Mouse (Mus musculus) MEL (cell line): Measurements from ENCODE around the gene Pld1. TPM values are rescaled to one million over a fixed set of nuclear protein-coding genes. Genes with fewer than 3 reads are reported as not detected.

ENCODE experiments used
- DNase-seq: peaks from one replicate; pipeline ENCODE4 v3.0.0; 2011; ENCODE audit warnings: low read depth, low spot score
- H3K27ac ChIP-seq: 2 replicates; pipeline ENCODE4 v1.5.1; 2012; ENCODE audit warnings: low read depth, mild to moderate bottlenecking, control low read depth, low read length, moderate library complexity; ENCODE audit not compliant: control insufficient read depth
- H3K27me3 ChIP-seq, 2 experiments: fragments of 150-350 bp in 1 of 2; sonication (generic) in 1 of 2; 2 replicates each; pipeline ENCODE4 v1.6.1; 2012; ENCODE audit warnings: low read length in 2 of 2, mild to moderate bottlenecking in 2 of 2, improper control_type of control experiment in 1 of 2, moderate library complexity in 1 of 2; ENCODE audit not compliant: insufficient read depth in 2 of 2, control insufficient read depth in 1 of 2
- H3K36me3 ChIP-seq, 2 experiments: 2 replicates each; pipeline ENCODE4 v1.6.1; 2012 to 2014; ENCODE audit warnings: low read length in 2 of 2, improper control_type of control experiment in 1 of 2, inconsistent platforms in 1 of 2, mild to moderate bottlenecking in 1 of 2; ENCODE audit not compliant: insufficient read depth in 2 of 2, control insufficient read depth in 1 of 2
- H3K4me1 ChIP-seq, 2 experiments: fragments of 150-350 bp in 1 of 2; sonication (generic) in 1 of 2; 2 replicates each; pipeline ENCODE4 v1.6.1; 2012; ENCODE audit warnings: low read length in 2 of 2, improper control_type of control experiment in 1 of 2, mild to moderate bottlenecking in 1 of 2; ENCODE audit not compliant: insufficient read depth in 2 of 2, control insufficient read depth in 1 of 2
- H3K4me3 ChIP-seq, 2 experiments: fragments of 150-350 bp in 1 of 2; sonication (generic) in 1 of 2; 2 replicates each; pipeline ENCODE4 v1.5.1; 2012; ENCODE audit warnings: low read depth in 2 of 2, low read length in 2 of 2, mild to moderate bottlenecking in 2 of 2, moderate library complexity in 2 of 2, control low read depth in 1 of 2, improper control_type of control experiment in 1 of 2; ENCODE audit not compliant: control insufficient read depth in 1 of 2, insufficient read depth in 1 of 2
- H3K79me2 ChIP-seq: 2 replicates; pipeline ENCODE4 v1.6.1; 2012; ENCODE audit warnings: mild to moderate bottlenecking, low read length, moderate library complexity; ENCODE audit not compliant: control insufficient read depth, poor library complexity, insufficient read depth
- H3K9ac ChIP-seq: 2 replicates; pipeline ENCODE4 v1.6.1; 2012; ENCODE audit warnings: low read depth, mild to moderate bottlenecking, control low read depth, low read length, moderate library complexity; ENCODE audit not compliant: control insufficient read depth, poor library complexity, severe bottlenecking
- H3K9me3 ChIP-seq: fragments of 150-350 bp; sonication (generic); replicated peaks from 2 replicates; pipeline ENCODE4 v1.6.1; 2012; ENCODE audit warnings: mild to moderate bottlenecking, low read length, improper control_type of control experiment, moderate library complexity; ENCODE audit not compliant: insufficient read depth
- BHLHE40 ChIP-seq: IDR thresholded peaks from 2 replicates; pipeline ENCODE4 v1.6.1; 2012; ENCODE audit warnings: low read depth, mild to moderate bottlenecking, inconsistent platforms, low read length, improper control_type of control experiment, borderline replicate concordance
- CHD1 ChIP-seq: IDR thresholded peaks from 2 replicates; pipeline ENCODE4 v1.6.1; 2012; ENCODE audit warnings: low read depth, mild to moderate bottlenecking, inconsistent platforms, low read length, improper control_type of control experiment
- CTCF ChIP-seq, 3 experiments: IDR thresholded peaks in 2 of 3; conservative IDR thresholded peaks in 1 of 3; 2 replicates each; pipeline ENCODE4 v1.5.1; 2011 to 2012; ENCODE audit warnings: low read length in 3 of 3, low read depth in 2 of 3, mild to moderate bottlenecking in 2 of 3, improper control_type of control experiment in 1 of 3, inconsistent platforms in 1 of 3, mixed read lengths in 1 of 3, moderate library complexity in 1 of 3; ENCODE audit not compliant: control insufficient read depth in 1 of 3, insufficient read depth in 1 of 3, poor library complexity in 1 of 3, severe bottlenecking in 1 of 3
- ELF1 ChIP-seq: IDR thresholded peaks from 2 replicates; pipeline ENCODE4 v1.6.1; 2014; ENCODE audit warnings: low read depth, mild to moderate bottlenecking, inconsistent platforms, low read length, improper control_type of control experiment, moderate library complexity
- EP300 ChIP-seq, 2 experiments: IDR thresholded peaks; 2 replicates each; pipeline ENCODE4 v1.6.1; 2011; ENCODE audit warnings: improper control_type of control experiment in 2 of 2, low read length in 2 of 2, low read depth in 1 of 2, mild to moderate bottlenecking in 1 of 2
- GATA1 ChIP-seq: IDR thresholded peaks from 2 replicates; pipeline ENCODE4 v1.6.1; 2011; ENCODE audit warnings: low read depth, low read length, improper control_type of control experiment
- KAT2A ChIP-seq: conservative IDR thresholded peaks from 2 replicates; pipeline ENCODE4 v1.6.1; 2012; ENCODE audit warnings: low read depth, low read length, improper control_type of control experiment, inconsistent platforms
- MAFK ChIP-seq: IDR thresholded peaks from 2 replicates; pipeline ENCODE4 v1.6.1; 2011; ENCODE audit warnings: low read depth, mild to moderate bottlenecking, low read length, improper control_type of control experiment, borderline replicate concordance
- MAZ ChIP-seq: IDR thresholded peaks from 2 replicates; pipeline ENCODE4 v1.6.1; 2012; ENCODE audit warnings: low read depth, mild to moderate bottlenecking, inconsistent platforms, low read length, improper control_type of control experiment
- MXI1 ChIP-seq: IDR thresholded peaks from 2 replicates; pipeline ENCODE4 v1.6.1; 2011; ENCODE audit warnings: mild to moderate bottlenecking, low read depth, low read length, improper control_type of control experiment
- MYB ChIP-seq: IDR thresholded peaks from 2 replicates; pipeline ENCODE4 v1.6.1; 2011; ENCODE audit warnings: mild to moderate bottlenecking, low read depth, low read length, improper control_type of control experiment
- NELFE ChIP-seq: IDR thresholded peaks from 2 replicates; pipeline ENCODE4 v1.6.1; 2011; ENCODE audit warnings: low read depth, low read length, improper control_type of control experiment
- POLR2A ChIP-seq, 2 experiments: IDR thresholded peaks; 2 replicates each; pipeline ENCODE4 v1.6.1; 2011 to 2012; ENCODE audit warnings: low read length in 2 of 2, mild to moderate bottlenecking in 2 of 2, control low read depth in 1 of 2, improper control_type of control experiment in 1 of 2, low read depth in 1 of 2, moderate library complexity in 1 of 2; ENCODE audit not compliant: control insufficient read depth in 1 of 2, insufficient read depth in 1 of 2, poor library complexity in 1 of 2
- POLR2AphosphoS5 ChIP-seq: IDR thresholded peaks from 2 replicates; pipeline ENCODE4 v1.6.1; 2012; ENCODE audit warnings: low read depth, borderline replicate concordance, mild to moderate bottlenecking, inconsistent platforms, low read length, moderate library complexity, mixed read lengths
- TAL1 ChIP-seq: IDR thresholded peaks from 2 replicates; pipeline ENCODE4 v1.6.1; 2012; ENCODE audit warnings: mild to moderate bottlenecking, inconsistent platforms, low read length, moderate library complexity, mixed read lengths
- TBP ChIP-seq: IDR thresholded peaks from 2 replicates; pipeline ENCODE4 v1.8.0; 2011; ENCODE audit warnings: low read depth, low read length, improper control_type of control experiment
- UBTF ChIP-seq: IDR thresholded peaks from 2 replicates; pipeline ENCODE4 v1.6.1; 2012; ENCODE audit warnings: low read depth, mild to moderate bottlenecking, inconsistent platforms, low read length, improper control_type of control experiment, moderate library complexity, borderline replicate concordance; ENCODE audit not compliant: insufficient read depth
- USF1 ChIP-seq: IDR thresholded peaks from 2 replicates; pipeline ENCODE4 v1.6.1; 2014; ENCODE audit warnings: low read depth, mild to moderate bottlenecking, inconsistent platforms, low read length, improper control_type of control experiment, moderate library complexity
- USF2 ChIP-seq, 2 experiments: IDR thresholded peaks; 2 replicates each; pipeline ENCODE4 v1.6.1; 2011 to 2012; ENCODE audit warnings: improper control_type of control experiment in 2 of 2, low read length in 2 of 2, borderline replicate concordance in 1 of 2, inconsistent platforms in 1 of 2, low read depth in 1 of 2, mild to moderate bottlenecking in 1 of 2; ENCODE audit not compliant: insufficient read depth in 1 of 2
- ZC3H11A ChIP-seq: IDR thresholded peaks from 2 replicates; pipeline ENCODE4 v1.6.1; 2012; ENCODE audit warnings: low read depth, mild to moderate bottlenecking, inconsistent platforms, low read length, improper control_type of control experiment
- ZKSCAN1 ChIP-seq: IDR thresholded peaks from 2 replicates; pipeline ENCODE4 v1.6.1; 2012; ENCODE audit warnings: low read depth, mild to moderate bottlenecking, inconsistent platforms, low read length, improper control_type of control experiment, moderate library complexity
- ZNF384 ChIP-seq: IDR thresholded peaks from 2 replicates; pipeline ENCODE4 v1.6.1; 2012; ENCODE audit warnings: low read depth, mild to moderate bottlenecking, inconsistent platforms, low read length, improper control_type of control experiment
- polyA plus RNA-seq, 2 experiments: library from polyadenylated mRNA; stranded (reverse) in 1 of 2; unstranded in 1 of 2; fragments of >175 nt in 1 of 2; fragments of >200 nt in 1 of 2; gene quantifications; 2 replicates each; pipeline versions ENCODE4 v1.2.1 to v1.2.4; 2012; ENCODE audit warnings: low replicate concordance in 2 of 2, low read depth in 1 of 2; ENCODE audit not compliant: insufficient read length in 2 of 2, insufficient read depth in 1 of 2, missing spikeins in 1 of 2
- total RNA-seq: library from RNA; depleted of rRNA; stranded (reverse); fragments of 300-350 nt; gene quantifications from 2 replicates; pipeline ENCODE4 v1.2.3, GENCODE M21; 2012

The Pld1 gene
- total and polyA plus RNA-seq, 3 experiments: 0.22 TPM; not detected in 2

DNA sequence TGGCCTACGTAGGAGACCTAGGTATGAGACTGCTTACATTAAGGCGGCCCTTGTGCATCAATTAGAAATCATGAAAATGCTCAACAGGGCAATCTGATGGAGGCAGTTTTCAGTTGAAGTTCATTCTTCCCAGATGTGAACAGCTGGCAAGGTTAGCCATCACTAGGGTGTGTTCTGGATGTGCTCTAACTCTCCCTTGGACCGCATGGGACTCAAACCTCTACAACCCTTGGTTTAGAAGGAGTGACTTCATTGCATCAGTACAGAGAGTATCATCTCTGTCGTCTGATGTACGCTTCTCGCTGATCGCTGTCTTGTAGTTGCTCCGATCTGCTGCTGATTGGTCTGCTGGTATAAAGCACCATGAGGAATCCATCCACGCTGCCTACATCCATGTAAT is 157.0 kb downstream of the Pld1 start:
- no peaks in the 10 kb centered on the region for H3K9me3 ChIP-seq
- H3K4me1 ChIP-seq: no peaks in the 10 kb centered on the region
- TF ChIP-seq ZC3H11A (no peak), GATA1 (no peak), BHLHE40 (no peak), MAZ (no peak), USF1 (no peak)
- TF ChIP-seq, all 39 proteins: peak for 0
- no peaks in the 10 kb centered on the region for H3K27me3 ChIP-seq
- no peaks in the 10 kb centered on the region for H3K36me3 ChIP-seq
- H3K27ac ChIP-seq: no peak overlapping the region
- no peak overlapping the region for H3K9ac ChIP-seq
- H3K4me3 ChIP-seq: no peak overlapping the region
- H3K79me2 ChIP-seq: no peaks in the 10 kb centered on the region
- no peak for DNase-seq

DNA sequence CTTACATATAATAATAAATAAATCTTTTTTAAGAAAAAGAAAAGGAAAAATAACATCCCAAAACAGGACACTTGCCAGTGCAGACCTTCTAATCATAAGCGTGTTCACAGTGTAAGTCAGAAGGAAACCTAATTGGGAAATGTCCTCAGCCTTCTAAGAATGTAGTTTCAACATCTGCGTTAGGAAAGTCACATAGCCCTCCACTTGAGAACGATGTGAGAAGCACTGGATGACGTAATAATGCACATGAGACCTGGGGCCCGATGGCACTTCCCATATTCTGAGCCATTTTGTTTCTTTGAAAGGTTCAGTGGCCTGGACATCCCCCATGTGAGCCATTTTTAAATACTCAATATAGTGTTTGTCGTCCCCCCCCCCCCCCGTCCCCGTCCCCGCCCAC is 160.7 kb downstream of the Pld1 start:
- Histone ChIP-seq H3K9ac (no peak overlapping the region), H3K27me3 (no peaks in the 10 kb centered on the region), H3K27ac (no peak overlapping the region), H3K79me2 (no peaks in the 10 kb centered on the region), H3K9me3 (no peaks in the 10 kb centered on the region), H3K4me3 (no peak overlapping the region), H3K36me3 (no peaks in the 10 kb centered on the region), H3K4me1 (no peaks in the 10 kb centered on the region)
- TF ChIP-seq NELFE: no peak
- TF ChIP-seq USF2 (IDR thresholded peaks at IDR 0.05; ENCODE audit: borderline replicate concordance in 1 of 2, insufficient read depth in 1 of 2, low read depth in 1 of 2, low read length in 2 of 2): no peak
- TF ChIP-seq CHD1: no peak
- no peak for TF ChIP-seq EP300 (IDR thresholded peaks at IDR 0.05; ENCODE audit: low read depth in 1 of 2, low read length in 2 of 2)
- no peak for TF ChIP-seq UBTF
- no peak for TF ChIP-seq ELF1
- no peak for TF ChIP-seq CTCF (IDR thresholded peaks at IDR 0.05 in 2 of 3, conservative IDR thresholded peaks at IDR 0.05 in 1 of 3; ENCODE audit: control insufficient read depth in 1 of 3, insufficient read depth in 1 of 3, low read depth in 2 of 3, low read length in 3 of 3, poor library complexity in 1 of 3, severe bottlenecking in 1 of 3)
- TF ChIP-seq POLR2AphosphoS5: no peak
- no peak for TF ChIP-seq ZC3H11A
- no peak for TF ChIP-seq MAFK
- no peak for TF ChIP-seq TAL1
- TF ChIP-seq MYB: no peak
- TF ChIP-seq ZNF384: no peak
- no peak for TF ChIP-seq POLR2A (IDR thresholded peaks at IDR 0.05; ENCODE audit: control insufficient read depth in 1 of 2, insufficient read depth in 1 of 2, low read depth in 1 of 2, low read length in 2 of 2, poor library complexity in 1 of 2)
- TF ChIP-seq KAT2A: no peak
- no peak for TF ChIP-seq MXI1
- TF ChIP-seq ZKSCAN1: no peak
- no peak for TF ChIP-seq TBP
- no peak for DNase-seq
